Mouse (Mus musculus): ENCODE measurements around the gene Cacna1c. TPM values are rescaled to one million over a fixed set of nuclear protein-coding genes. Genes with fewer than 3 reads are reported as not detected.

Cacna1c gene
- polyA plus RNA-seq, 1 experiment from 2014 or later, result 2.3 TPM

GRCm38 (mm10) chr6:118845180-118845579 is 351.0 kb downstream of the Cacna1c start:
- H3K4me3 ChIP-seq (ENCODE audit: low read depth, low read length), result no peak overlapping the region
- TF ChIP-seq EP300 (optimal IDR thresholded peaks at IDR 0.05) (no peak), CTCF (IDR thresholded peaks at IDR 0.05; ENCODE audit: low read depth) (no peak)
- H3K4me1 ChIP-seq (replicated peaks; ENCODE audit: control insufficient read depth, insufficient read depth), result no peaks in the 10 kb centered on the region
- no peak overlapping the region for H3K27ac ChIP-seq (replicated peaks)
- H3K9me3 ChIP-seq (ENCODE audit: control insufficient read depth, low read length), result no peaks in the 10 kb centered on the region
- H3K36me3 ChIP-seq (ENCODE audit: control insufficient read depth, insufficient read depth, low read length), result no peaks in the 10 kb centered on the region
- 57% methylated on average over 6 of the region's 6 CpGs for WGBS
- no peak overlapping the region for H3K4me2 ChIP-seq (replicated peaks; ENCODE audit: low read depth)
- no peak for ATAC-seq (ENCODE audit: low FRiP score, low TSS enrichment)
- H3K9ac ChIP-seq (ENCODE audit: low read length), result no peak overlapping the region
- DNase-seq (ENCODE audit: low spot score), result no peak
- H3K27me3 ChIP-seq (ENCODE audit: control insufficient read depth, insufficient read depth, low read length), result no peaks in the 10 kb centered on the region

GRCm38 (mm10) chr6:118843566-118843965 is 352.7 kb downstream of the Cacna1c start:
- Histone ChIP-seq H3K4me3 (ENCODE audit: low read depth, low read length) (no peak overlapping the region), H3K4me2 (replicated peaks; ENCODE audit: low read depth) (no peak overlapping the region), H3K9me3 (ENCODE audit: control insufficient read depth, low read length) (no peaks in the 10 kb centered on the region), H3K9ac (ENCODE audit: low read length) (no peak overlapping the region), H3K27me3 (ENCODE audit: control insufficient read depth, insufficient read depth, low read length) (no peaks in the 10 kb centered on the region), H3K27ac (replicated peaks) (no peak overlapping the region), H3K36me3 (ENCODE audit: control insufficient read depth, insufficient read depth, low read length) (no peaks in the 10 kb centered on the region), H3K4me1 (replicated peaks; ENCODE audit: control insufficient read depth, insufficient read depth) (peaks cover 5% of the 10 kb centered on the region; the same call in 1 of the 2 replicates)
- ATAC-seq (ENCODE audit: low FRiP score, low TSS enrichment) (no peak), DNase-seq (ENCODE audit: low spot score) (no peak)
- no peak for TF ChIP-seq CTCF (IDR thresholded peaks at IDR 0.05; ENCODE audit: low read depth)
- TF ChIP-seq EP300 (optimal IDR thresholded peaks at IDR 0.05), result no peak
- whole genome bisulfite sequencing, result 85% methylated on average over 8 of the region's 8 CpGs

GRCm38 (mm10) chr6:118841892-118842291 is 354.3 kb downstream of the Cacna1c start:
- Histone ChIP-seq H3K4me1 (replicated peaks; ENCODE audit: control insufficient read depth, insufficient read depth) (peaks cover 5% of the 10 kb centered on the region; the same call in 1 of the 2 replicates), H3K4me3 (ENCODE audit: low read depth, low read length) (no peak overlapping the region), H3K4me2 (replicated peaks; ENCODE audit: low read depth) (no peak overlapping the region), H3K27me3 (ENCODE audit: control insufficient read depth, insufficient read depth, low read length) (no peaks in the 10 kb centered on the region), H3K27ac (replicated peaks) (no peak overlapping the region), H3K36me3 (ENCODE audit: control insufficient read depth, insufficient read depth, low read length) (no peaks in the 10 kb centered on the region), H3K9me3 (ENCODE audit: control insufficient read depth, low read length) (no peaks in the 10 kb centered on the region), H3K9ac (ENCODE audit: low read length) (no peak overlapping the region)
- ATAC-seq (ENCODE audit: low FRiP score, low TSS enrichment) (no peak), DNase-seq (ENCODE audit: low spot score) (no peak)
- WGBS, result 88% methylated on average over 2 of the region's 2 CpGs
- TF ChIP-seq CTCF (IDR thresholded peaks at IDR 0.05; ENCODE audit: low read depth), result no peak
- TF ChIP-seq EP300 (optimal IDR thresholded peaks at IDR 0.05), result no peak

- no peaks in the 10 kb centered on the region for H3K9me3 ChIP-seq (ENCODE audit: control insufficient read depth, low read length)
- H3K4me2 ChIP-seq (replicated peaks; ENCODE audit: low read depth), result no peak overlapping the region
- peaks cover 5% of the 10 kb centered on the region; the same call in 1 of the 2 replicates for H3K4me1 ChIP-seq (replicated peaks; ENCODE audit: control insufficient read depth, insufficient read depth)
- H3K9ac ChIP-seq (ENCODE audit: low read length), result no peak overlapping the region
- peak overlapping the region; percentile 6; the same call in 1 of the 2 replicates for H3K27ac ChIP-seq (replicated peaks)
- H3K27me3 ChIP-seq (ENCODE audit: control insufficient read depth, insufficient read depth, low read length), result no peaks in the 10 kb centered on the region
- H3K36me3 ChIP-seq (ENCODE audit: control insufficient read depth, insufficient read depth, low read length), result no peaks in the 10 kb centered on the region
- WGBS, result 33% methylated on average over 14 of the region's 14 CpGs
- DNase-seq (ENCODE audit: low spot score), result no peak
- ATAC-seq (ENCODE audit: low FRiP score, low TSS enrichment), result peak; percentile 66; the same call in 1 of the 2 replicates
- no peak overlapping the region for H3K4me3 ChIP-seq (ENCODE audit: low read depth, low read length)
- TF ChIP-seq EP300 (optimal IDR thresholded peaks at IDR 0.05) (no peak), CTCF (IDR thresholded peaks at IDR 0.05; ENCODE audit: low read depth) (peak; percentile 29)
Observed at GRCm38 (mm10) chr6:118838919-118839915, 357.0 kb downstream of the Cacna1c start.

- no peak for ATAC-seq (ENCODE audit: low FRiP score, low TSS enrichment)
- 55% methylated on average over 7 of the region's 7 CpGs for WGBS
- Histone ChIP-seq H3K4me2 (replicated peaks; ENCODE audit: low read depth) (no peak overlapping the region), H3K36me3 (ENCODE audit: control insufficient read depth, insufficient read depth, low read length) (no peaks in the 10 kb centered on the region), H3K27me3 (ENCODE audit: control insufficient read depth, insufficient read depth, low read length) (no peaks in the 10 kb centered on the region), H3K9ac (ENCODE audit: low read length) (no peak overlapping the region), H3K4me3 (ENCODE audit: low read depth, low read length) (no peak overlapping the region), H3K4me1 (replicated peaks; ENCODE audit: control insufficient read depth, insufficient read depth) (peaks cover 5% of the 10 kb centered on the region; the same call in 1 of the 2 replicates), H3K27ac (replicated peaks) (no peak overlapping the region), H3K9me3 (ENCODE audit: control insufficient read depth, low read length) (no peaks in the 10 kb centered on the region)
- DNase-seq (ENCODE audit: low spot score), result no peak
- no peak for TF ChIP-seq CTCF (IDR thresholded peaks at IDR 0.05; ENCODE audit: low read depth)
- TF ChIP-seq EP300 (optimal IDR thresholded peaks at IDR 0.05), result no peak
Observed at GRCm38 (mm10) chr6:118836693-118837092, 359.5 kb downstream of the Cacna1c start.

- H3K27me3 ChIP-seq (ENCODE audit: control insufficient read depth, insufficient read depth, low read length), result no peaks in the 10 kb centered on the region
- no peak overlapping the region for H3K4me3 ChIP-seq (ENCODE audit: low read depth, low read length)
- H3K4me1 ChIP-seq (replicated peaks; ENCODE audit: control insufficient read depth, insufficient read depth), result 0 out of 2 replicates have a peak, but pooled peaks cover under 1% of the 10 kb centered on the region
- no peak overlapping the region for H3K4me2 ChIP-seq (replicated peaks; ENCODE audit: low read depth)
- no peaks in the 10 kb centered on the region for H3K9me3 ChIP-seq (ENCODE audit: control insufficient read depth, low read length)
- H3K36me3 ChIP-seq (ENCODE audit: control insufficient read depth, insufficient read depth, low read length), result no peaks in the 10 kb centered on the region
- ATAC-seq (ENCODE audit: low FRiP score, low TSS enrichment), result no peak
- no peak for DNase-seq (ENCODE audit: low spot score)
- no peak overlapping the region for H3K9ac ChIP-seq (ENCODE audit: low read length)
- WGBS, result 54% methylated on average over 8 of the region's 8 CpGs
- H3K27ac ChIP-seq (replicated peaks), result no peak overlapping the region
- TF ChIP-seq EP300 (optimal IDR thresholded peaks at IDR 0.05) (no peak), CTCF (IDR thresholded peaks at IDR 0.05; ENCODE audit: low read depth) (no peak)
Observed at GRCm38 (mm10) chr6:118834046-118834445, 362.2 kb downstream of the Cacna1c start.
